Mouse (Mus musculus) cerebral cortex, adult 2 months (tissue): ENCODE measurements around the gene Gm42906.

ENCODE experiments used
- WGBS: fragments of 180-500 bp; shearing (Covaris S2); methylation state at CpG from one replicate; pipeline ENCODE4 v1.1.7; 2018; 5-methylcytosine and 5-hydroxymethylcytosine counted together

Gm42906 gene

DNA sequence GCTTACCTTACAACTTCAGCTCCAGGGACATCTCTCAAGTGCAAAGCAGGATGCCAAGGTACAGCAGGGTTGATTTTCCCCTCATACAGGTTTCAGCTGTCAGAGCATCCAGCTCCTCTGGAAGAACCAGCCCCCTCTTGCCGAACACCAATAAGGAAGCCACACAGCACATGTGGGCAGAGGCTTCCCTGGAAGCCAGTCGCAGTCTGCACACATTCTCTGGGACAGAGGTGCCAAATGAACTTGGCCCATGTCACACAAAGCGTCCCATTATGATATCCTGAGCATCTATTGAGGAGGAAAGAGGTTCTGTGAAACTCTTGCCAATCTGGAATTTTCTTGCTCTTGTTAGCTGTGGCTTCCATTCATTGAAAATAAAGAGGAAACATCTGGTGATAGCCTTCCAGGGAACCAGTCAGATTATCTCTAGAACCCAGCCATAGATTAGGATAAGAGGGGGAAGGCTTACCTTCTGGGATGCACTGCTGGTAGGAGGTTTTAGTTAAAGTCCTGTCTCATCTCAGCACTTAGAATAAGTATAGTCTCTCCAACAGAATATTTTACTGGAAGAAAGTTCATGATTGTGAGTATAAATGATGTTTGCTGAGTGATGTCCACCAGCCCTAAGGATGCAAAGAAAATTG is at the start of gene Gm42906:
Gm42906 (minus strand) TSS at position 51 of the 644 bp plus-strand sequence.
- 55% methylated on average over 3 of the region's 3 CpGs for WGBS

DNA sequence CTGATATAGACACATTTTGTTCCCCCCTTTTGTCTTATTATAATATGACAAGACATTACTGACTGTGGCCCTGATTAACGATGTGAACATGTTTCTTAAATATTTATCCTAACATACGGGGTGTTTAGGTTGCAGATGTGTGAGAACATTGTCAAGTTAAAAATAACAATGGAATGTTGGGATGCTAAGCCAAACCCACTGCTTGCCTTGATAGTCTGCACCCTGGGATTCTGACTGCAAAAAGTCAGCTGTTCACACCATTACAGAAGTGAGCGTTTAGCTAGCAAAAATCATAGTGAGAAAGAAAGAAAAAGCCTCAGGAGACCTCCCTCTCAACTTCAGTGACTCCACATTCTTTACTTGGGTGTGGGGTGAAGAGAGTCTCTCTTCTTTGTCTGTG is 1.5 kb downstream of the Gm42906 start:
- WGBS: 70% methylated on average over 3 of the region's 3 CpGs

DNA sequence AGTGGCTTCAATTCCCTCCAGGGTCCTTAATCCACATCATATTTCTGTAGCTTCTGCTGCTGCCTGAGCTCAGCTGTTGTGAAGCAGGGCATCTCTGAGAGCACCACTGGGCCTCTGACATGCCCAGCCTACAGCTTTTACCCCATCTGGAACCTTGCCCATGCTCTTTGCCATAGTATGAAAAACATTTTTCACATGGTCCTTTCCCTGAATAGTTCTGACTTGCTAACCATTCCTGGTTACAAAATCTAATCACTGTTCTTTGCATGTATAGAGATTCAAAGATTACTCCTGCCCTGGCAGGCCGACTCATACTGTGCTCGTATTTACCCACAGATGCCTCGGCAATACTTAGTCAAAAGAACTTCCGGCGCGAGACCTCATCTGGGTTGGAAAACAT is 5.3 kb downstream of the Gm42906 start:
- WGBS: 92% methylated on average over 6 of the region's 6 CpGs

DNA sequence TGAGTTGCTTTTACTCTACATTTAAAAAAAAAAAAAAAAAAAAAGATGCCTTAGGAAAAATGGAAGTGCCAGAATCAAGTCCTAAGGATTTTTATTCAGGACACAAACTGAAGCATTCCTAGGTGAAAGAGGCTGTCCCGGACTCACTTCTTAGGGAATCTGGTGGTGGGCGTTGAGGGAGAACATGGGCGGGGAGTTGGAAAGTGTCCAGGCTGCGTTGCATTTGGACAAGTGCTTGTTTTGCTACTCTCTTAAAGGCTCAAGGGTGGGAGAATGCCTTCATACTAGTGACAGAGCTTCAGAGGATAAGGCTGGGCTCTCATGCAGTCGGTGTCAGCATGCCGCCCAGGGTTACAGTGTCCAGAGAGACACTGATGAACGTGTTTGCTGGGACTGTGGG is 6.1 kb downstream of the Gm42906 start:
- WGBS: 46% methylated on average over 7 of the region's 7 CpGs

DNA sequence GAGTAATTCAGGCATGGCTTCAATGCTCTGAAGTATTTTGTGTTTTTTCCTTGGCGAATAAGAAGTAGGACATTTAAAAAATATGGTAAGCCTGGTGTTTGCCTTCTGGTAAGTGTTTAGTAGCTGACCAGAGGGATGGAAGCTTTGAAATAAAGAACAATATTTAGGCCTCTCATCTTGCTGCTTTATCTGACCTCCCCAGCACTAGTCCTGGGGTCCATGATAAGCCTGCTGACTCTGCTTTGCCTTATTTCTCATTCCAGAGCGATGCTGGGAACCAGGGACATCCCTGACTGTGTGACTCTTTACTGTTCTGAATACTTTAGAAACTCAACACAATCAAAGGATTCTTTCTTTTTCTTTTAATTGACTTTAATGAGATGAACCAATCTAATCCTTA is 9.4 kb downstream of the Gm42906 start:
- 96% methylated on average over 2 of the region's 2 CpGs for WGBS

- WGBS: 79% methylated on average over 2 of the region's 2 CpGs
These were observed 10.4 kb downstream of the Gm42906 start for GRCm38 (mm10) chr5:151417421-151418038.

DNA sequence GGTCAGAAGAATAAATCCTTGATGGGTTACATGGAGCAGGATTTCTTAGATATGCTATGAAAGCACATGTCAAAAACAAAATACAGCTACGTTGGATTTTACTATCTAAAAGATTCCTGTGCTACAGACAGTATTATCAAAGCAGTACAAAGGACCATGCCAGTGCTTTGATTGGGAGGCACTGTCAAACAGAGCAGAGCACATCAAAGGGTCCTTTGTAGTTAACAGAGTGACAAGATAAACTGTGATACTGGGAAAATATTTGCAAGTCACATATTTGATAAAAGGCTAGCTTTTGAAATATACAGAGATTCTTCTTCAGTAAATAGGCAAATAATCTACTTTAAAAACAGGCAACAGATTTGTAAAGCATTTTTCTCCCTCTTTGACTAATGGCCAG is 11.0 kb downstream of the Gm42906 start:
- WGBS: 57% methylated on average over 1 of the region's 1 CpGs

GRCm38 (mm10) chr5:151413617-151414016 is 14.3 kb downstream of the Gm42906 start:
- WGBS: 72% methylated on average over 3 of the region's 3 CpGs

DNA sequence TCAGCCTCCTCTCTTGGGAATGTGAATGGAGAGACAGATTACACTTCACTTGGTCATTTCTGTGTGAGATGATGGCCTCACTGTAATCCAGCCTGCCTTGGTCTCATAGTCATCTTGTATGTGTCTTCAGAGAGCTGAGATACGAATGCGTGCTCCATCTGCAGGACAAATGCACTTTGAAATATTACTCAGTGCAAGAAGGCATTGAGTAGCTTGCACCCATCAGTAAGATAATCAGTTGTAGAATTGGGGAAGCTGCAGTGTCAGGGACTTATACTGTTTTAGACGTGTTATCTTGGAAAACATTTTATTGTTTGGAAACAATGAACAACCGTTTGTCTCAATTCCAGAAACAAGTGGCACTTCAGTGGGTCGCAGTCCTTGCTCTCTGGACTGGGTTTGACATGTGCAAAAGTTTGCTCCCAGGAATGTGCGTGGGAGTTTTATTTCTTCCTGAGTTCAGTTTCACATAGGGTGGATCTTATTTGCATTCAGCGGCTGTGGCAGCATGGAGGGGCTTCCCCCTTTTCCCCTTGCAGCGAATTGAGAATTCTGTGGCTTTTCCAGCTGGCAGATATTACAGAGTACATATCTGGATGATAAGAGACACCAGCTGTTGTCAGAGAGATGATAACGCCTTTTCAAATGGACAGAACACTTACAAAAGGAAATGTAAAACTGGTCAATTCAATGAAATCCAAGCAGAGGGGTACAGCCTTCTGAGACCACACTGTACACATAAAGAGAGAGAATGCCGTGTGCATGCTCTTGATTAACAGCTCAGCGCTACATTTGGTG is 15.1 kb downstream of the Gm42906 start:
- whole genome bisulfite sequencing: 56% methylated on average over 11 of the region's 11 CpGs

DNA sequence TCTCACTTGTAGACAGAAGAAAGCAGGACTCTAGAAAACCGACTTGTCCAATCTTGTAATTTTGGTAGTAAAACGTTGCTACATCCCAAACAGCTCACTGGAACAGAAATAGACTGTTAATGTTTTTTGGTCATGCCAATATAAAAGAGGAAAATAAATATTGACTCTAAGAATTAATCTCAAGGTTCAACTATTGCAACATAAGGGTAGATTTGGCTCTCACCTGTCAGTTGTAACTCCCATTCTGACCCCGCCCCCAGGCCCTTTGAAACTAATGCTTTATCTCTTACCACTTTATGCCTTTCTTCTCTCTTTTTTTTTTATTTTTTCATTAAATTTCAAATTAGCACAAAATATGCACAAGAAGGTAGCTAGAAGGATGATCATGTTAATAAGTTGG is 18.0 kb downstream of the Gm42906 start:
- WGBS: 61% methylated on average over 3 of the region's 3 CpGs

DNA sequence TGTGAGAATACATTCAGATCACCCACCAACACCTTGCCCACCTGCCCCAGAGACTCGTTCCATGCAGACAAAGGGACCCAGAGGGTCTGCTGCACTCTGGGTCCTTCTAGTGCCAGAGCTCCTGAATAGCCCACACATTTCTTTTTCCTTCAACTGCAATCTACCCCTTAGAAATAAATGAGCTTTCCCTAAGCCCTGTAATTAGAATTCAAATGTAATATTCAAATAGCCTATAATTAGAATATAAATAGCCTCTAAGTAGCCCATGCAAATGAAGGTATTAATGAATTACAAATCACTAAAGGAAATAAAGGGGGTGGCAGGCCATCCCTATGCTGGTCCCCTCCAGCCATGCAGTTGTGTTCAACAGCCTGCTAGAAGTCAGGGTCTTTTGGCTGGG is 18.7 kb downstream of the Gm42906 start:
- WGBS: 46% methylated on average over 1 of the region's 1 CpGs

GRCm38 (mm10) chr5:151408124-151408900 is 19.7 kb downstream of the Gm42906 start:
- 58% methylated on average over 7 of the region's 7 CpGs for WGBS

DNA sequence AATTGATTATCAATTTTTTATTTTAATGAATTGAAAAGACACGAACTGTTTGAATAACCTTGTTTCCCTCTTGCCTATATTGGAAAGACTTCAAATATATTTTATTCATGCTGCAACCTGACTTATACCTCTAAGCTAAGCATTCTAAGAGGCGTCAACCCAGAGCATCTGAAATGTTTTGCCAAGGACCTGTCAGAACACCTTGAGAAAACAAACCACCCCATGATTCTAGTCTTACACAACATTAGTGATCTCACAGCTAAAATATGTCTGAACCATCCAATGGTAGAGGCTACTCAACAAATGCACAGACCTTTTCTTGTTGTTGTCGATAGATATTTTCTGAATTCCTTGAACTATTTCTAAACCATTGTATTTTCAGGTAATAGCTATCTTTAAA is 20.5 kb downstream of the Gm42906 start:
- WGBS: 93% methylated on average over 3 of the region's 3 CpGs

DNA sequence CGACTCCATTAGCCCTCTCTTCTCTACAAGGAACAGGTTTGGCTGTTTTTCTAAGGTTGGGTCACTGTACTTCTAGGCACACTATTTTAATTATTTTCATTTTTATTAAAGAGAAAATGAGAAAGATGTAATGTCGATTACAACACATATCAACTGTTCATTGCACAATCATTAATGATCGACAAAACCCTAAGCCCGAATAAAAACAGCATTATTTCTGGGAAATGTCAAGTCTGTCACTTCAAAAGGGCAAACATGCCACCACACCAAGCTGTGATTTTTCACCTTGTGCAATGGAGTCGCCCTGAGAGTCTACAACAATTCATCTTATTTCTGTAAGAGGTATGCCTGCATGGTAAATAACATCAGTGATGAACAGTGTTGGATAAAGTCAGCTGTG is 21.7 kb downstream of the Gm42906 start:
- WGBS: 88% methylated on average over 5 of the region's 5 CpGs

GRCm38 (mm10) chr5:151405314-151405903 is 22.6 kb downstream of the Gm42906 start:
- WGBS: 40% methylated on average over 8 of the region's 8 CpGs

- WGBS: 25% methylated on average over 2 of the region's 2 CpGs
These were observed 24.4 kb downstream of the Gm42906 start for GRCm38 (mm10) chr5:151403586-151403985.

GRCm38 (mm10) chr5:151400557-151400944 is 27.4 kb downstream of the Gm42906 start:
- WGBS: 83% methylated on average over 2 of the region's 2 CpGs

- 79% methylated on average over 7 of the region's 7 CpGs for WGBS
These were observed 27.9 kb downstream of the Gm42906 start for GRCm38 (mm10) chr5:151399918-151400556.

GRCm38 (mm10) chr5:151396119-151396518 is 31.8 kb downstream of the Gm42906 start:
- WGBS: 59% methylated on average over 4 of the region's 4 CpGs

DNA sequence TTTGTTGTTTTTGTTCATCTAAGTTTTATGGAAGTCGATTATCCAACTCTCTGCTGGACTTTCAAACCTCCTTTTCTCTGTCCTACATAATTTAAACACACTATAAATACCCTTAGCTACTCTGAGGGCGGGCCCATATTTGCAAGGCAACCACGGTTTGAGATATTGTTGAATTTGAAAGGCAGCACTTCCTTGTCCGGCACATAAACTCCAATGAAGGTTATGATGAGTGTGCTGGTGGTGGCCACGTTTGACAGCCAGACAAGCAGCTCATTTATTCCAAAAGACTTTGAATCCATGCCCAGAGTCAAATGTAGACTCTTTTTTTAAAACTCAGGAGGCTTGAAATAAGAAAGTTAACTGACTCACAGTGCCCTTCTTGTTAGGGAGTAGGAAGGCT is 33.3 kb downstream of the Gm42906 start:
- 30% methylated on average over 5 of the region's 5 CpGs for WGBS
